Mouse (Mus musculus) ZHBTc4 (cell line): ENCODE results near the gene Il2ra.
"Not testable (repeated sequence)": the region's sequence is repeated elsewhere in the genome, so short reads cannot be mapped to it uniquely, and the experiment has no call there.

ENCODE experiments used
- DNase-seq: peaks from one replicate; pipeline ENCODE4 v3.0.0-alpha.2; 2011; ENCODE audit warnings: low read depth, low spot score

The Il2ra gene

GRCm38 (mm10) chr2:11642451-11642941 is at the start of gene Il2ra:
Gene Il2ra (plus strand): TSS chr2:11642807.
- DNase-seq, result no peak

- DNase-seq, result no peak
Measured at GRCm38 (mm10) chr2:11596690-11597089, 45.9 kb upstream of the Il2ra start.

GRCm38 (mm10) chr2:11597906-11598305 is 44.7 kb upstream of the Il2ra start:
- DNase-seq, result no peak

GRCm38 (mm10) chr2:11601795-11602194 is 40.8 kb upstream of the Il2ra start:
- no peak for DNase-seq

GRCm38 (mm10) chr2:11602506-11603489 is 39.8 kb upstream of the Il2ra start:
- DNase-seq, result peak; percentile 97

DNA sequence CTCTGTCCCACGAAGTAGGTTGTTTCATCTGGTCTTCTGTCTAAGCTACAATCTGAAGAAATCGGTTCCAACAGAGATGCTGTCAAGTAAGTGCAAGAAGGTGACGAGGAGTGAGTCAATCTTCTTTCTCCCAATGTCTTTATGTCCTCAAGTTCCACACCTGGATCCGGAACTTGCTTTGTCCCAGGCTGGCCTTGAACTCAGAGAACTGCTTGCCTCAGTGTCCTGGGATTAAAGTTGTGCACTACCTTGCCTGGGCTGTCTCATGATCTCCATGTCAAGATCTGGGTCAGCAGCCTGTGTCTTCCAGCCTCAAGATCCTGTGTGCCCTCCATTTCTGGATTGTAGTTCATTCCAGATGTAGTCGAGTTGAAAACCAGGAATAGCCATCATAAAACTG is 38.6 kb upstream of the Il2ra start, which contains the start of gene Rbm17:
TSS of gene Rbm17 (minus strand) at position 101 of the 400 bp plus-strand sequence.
- DNase-seq, result no peak

- DNase-seq, result no peak
Measured at GRCm38 (mm10) chr2:11604911-11605310, 37.7 kb upstream of the Il2ra start.

DNA sequence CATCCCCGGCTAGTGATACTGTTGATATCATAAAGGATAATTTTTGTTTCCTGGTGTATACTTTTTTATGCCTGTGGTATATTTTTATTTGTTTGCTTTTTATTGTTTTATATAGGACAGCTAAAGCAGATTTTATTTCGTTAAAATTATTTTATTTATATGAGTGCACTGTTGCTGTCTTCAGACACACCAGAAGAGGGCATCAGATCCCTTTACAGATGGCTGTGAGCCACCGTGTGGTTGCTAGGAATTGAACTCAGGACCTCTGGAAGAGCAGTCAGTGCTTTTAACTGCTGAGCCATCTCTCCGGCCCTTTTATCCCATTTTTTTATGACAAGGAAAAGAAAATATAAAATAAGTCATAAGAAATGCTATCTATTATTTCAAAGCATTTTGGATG is 35.9 kb upstream of the Il2ra start:
- DNase-seq, result not testable (repeated sequence)

DNA sequence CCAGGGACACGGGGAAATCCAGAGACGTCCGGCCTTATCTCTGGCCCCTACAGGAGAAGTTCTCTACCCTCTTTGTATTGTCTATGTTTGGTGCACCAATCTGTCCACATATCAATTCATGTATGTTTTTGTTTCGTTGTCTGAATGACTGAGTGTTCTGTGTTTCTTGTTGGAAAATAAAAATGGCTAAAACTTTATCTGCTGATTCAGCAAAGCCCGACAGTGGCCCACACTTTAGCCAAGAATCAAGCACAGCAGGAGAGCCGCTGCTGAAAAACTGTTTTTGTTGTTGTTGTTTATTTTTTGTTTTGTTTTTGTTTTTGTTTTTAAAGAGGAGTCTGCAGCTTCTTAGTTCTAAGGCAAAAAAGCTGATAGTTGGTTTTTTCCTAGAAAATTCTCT is 29.7 kb upstream of the Il2ra start:
- DNase-seq, result not testable (repeated sequence)

- DNase-seq, result no peak
Measured at GRCm38 (mm10) chr2:11616846-11617245, 25.8 kb upstream of the Il2ra start.

GRCm38 (mm10) chr2:11619598-11619997 is 23.0 kb upstream of the Il2ra start:
- DNase-seq, result no peak

DNA sequence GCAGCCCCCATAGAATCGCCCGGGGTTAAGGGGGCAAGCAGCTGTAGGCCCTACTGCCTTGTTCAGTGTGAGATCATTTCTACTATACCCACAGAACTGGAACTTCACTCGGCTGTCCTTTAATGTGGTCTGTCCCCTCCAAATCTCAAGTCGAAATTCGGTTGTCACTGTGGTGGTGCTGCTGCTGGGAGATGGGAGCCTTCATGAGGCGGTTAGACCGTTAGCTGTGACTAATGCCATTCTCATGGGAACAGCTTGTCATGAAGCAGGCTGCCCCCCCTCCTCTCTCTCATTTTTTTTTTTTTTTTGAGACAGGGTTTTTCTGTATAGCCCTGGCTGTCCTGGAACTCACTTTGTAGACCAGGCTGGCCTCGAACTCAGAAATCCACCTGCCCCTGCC is 19.4 kb upstream of the Il2ra start:
- no peak for DNase-seq

DNA sequence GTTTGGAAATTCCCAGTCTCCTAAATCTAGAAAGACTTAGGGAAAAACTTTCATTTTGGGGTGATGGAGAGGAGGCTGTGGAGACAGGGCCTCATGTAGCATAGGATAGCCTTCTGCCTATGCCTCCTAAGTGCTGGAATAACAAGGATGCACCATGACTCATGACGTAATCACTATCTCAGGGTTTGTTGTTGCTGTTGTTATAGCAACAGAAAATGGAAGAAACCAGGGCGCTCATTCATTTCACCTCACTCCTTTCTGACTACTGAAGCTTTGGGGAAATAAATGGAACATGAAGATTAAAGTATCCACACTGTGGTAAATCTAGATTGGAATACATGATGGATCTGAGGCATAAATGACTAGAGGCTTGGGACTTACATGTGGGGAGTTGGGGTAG is 18.9 kb upstream of the Il2ra start:
- no peak for DNase-seq

GRCm38 (mm10) chr2:11625890-11626289 is 16.7 kb upstream of the Il2ra start, which contains the start of gene Gm17490:
Gene Gm17490 (minus strand): TSS chr2:11626264.
- DNase-seq, result no peak

- no peak for DNase-seq
Measured at GRCm38 (mm10) chr2:11635035-11635434, 7.6 kb upstream of the Il2ra start.

DNA sequence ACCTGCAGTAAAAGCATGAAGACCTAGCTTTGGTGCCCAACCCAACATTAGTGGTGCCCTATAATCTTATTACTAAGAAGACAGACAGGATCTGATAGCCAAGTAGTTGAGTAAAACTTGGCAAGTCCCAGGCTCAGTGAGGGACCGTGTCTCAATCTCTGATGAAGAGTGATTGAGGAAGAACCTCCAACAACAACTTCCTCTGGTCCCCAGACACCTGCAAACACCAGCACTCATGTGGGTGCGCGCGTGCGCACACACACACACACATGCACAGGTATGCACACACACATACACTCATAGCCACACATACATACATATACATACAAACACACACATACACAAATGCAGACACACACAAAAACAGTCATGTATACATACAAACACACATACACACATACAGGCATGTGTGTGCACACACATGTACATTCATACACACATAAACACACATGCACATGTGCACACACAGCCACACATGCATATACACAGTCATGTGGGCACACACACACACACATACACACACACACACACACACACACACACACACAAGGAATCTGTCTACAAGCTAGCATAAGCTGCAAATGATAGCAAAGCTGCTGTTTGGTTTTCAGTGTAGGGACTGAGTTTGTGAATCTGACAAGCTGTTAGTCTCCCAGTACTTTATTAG is 7.0 kb upstream of the Il2ra start:
- no peak for DNase-seq

DNA sequence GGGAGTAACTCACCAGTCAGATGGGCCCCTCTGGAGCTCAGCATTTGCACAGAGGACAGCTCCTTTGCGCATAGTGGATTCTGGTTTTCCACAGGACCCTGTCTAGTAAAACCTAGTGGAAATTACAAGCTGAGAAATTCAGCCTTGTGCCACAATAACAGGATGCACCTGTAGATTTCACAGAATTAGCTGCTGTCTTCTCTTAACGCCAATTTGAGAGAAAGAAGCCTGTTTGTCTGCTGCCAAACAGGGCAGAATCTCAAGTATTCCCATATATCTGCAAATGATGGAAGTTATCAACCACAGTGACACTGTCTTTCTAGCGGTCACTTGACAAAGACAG is 6.5 kb upstream of the Il2ra start:
- DNase-seq, result no peak

- DNase-seq, result no peak
Measured at GRCm38 (mm10) chr2:11637115-11637514, 5.5 kb upstream of the Il2ra start.

DNA sequence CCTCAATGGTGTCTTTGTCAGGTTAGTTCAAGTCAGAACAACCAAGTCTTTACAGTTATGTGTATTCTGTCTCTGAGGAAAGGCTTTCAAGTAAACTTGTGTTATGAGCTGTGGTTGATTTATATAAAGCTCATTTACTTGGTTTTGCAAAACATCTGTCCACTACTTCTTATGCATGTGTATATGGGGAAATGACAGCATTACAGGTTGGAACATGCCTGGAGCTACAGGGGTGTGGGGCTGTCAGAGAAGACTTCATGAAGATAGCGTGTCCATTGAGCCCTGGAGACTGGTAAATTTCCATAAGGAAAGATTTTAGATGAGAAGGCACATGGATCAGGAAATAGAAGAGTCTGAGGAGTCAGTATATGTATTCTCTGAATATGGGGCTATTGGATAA is 1.4 kb downstream of the Il2ra start:
- no peak for DNase-seq

DNA sequence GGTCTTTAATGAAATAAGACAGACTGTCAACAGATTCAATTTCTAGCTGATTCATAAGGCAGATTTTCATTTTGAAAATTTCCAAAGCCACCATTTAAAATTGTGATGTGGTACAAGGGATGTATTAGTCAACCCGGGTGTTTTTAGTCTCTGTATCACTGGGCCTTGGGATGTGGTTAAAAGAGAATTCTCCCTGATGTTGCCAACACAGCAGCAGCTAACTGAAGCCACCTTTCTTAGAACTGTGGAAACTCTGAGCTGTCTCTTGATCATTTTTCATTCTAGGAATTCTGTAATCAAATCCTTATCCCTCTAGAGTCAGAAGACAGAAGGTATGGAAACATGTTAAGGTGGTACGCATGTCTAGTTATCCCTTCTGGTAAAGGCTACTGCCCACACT is 2.7 kb downstream of the Il2ra start:
- DNase-seq, result no peak

- DNase-seq, result no peak
Measured at GRCm38 (mm10) chr2:11651476-11651875, 8.9 kb downstream of the Il2ra start.

- no peak for DNase-seq
Measured at GRCm38 (mm10) chr2:11652196-11652595, 9.6 kb downstream of the Il2ra start.

GRCm38 (mm10) chr2:11652780-11653179 is 10.2 kb downstream of the Il2ra start:
- DNase-seq, result no peak
